Mouse (Mus musculus): Measurements from ENCODE around the gene Ttc26. TPM values are rescaled to one million over a fixed set of nuclear protein-coding genes. Genes with fewer than 3 reads are reported as not detected.
A peak's percentile ranks its signal among the peaks of the same experiment; 100 is the strongest.

Ttc26 gene
- 10.2 and 11.7 TPM in 2 replicates for polyA plus RNA-seq (2016; fragmentation: Nextera tagmentation; extraction: Ambion mirVana)

- peak within 1 kb of the TSS; percentile 43 for H3K9ac ChIP-seq
- WGBS = under 1% methylated on average over 26 of the region's 26 CpGs
- peak within 1 kb of the TSS; percentile 67 for H3K4me2 ChIP-seq (replicated peaks)
- peaks cover 6% of the 10 kb centered on the region for H3K4me1 ChIP-seq
- peak; percentile 92 for ATAC-seq (ENCODE audit: low FRiP score, low read depth)
- no peaks in the 10 kb centered on the region for H3K27me3 ChIP-seq (replicated peaks)
- H3K27ac ChIP-seq = no peak within 1 kb of the TSS
- H3K4me3 ChIP-seq = peak within 1 kb of the TSS; percentile 62
- H3K36me3 ChIP-seq = peaks cover 9% of the 10 kb centered on the region; the same call in 1 of the 2 replicates
- H3K9me3 ChIP-seq = no peaks in the 10 kb centered on the region
These were observed at the start of gene Ttc26 for GRCm38 (mm10) chr6:38381129-38381771. Gene Ttc26, plus strand, starts transcription at chr6:38381469.

- Histone ChIP-seq H3K9me3 (no peaks in the 10 kb centered on the region), H3K27ac (no peak overlapping the region), H3K27me3 (replicated peaks) (no peaks in the 10 kb centered on the region), H3K4me2 (replicated peaks) (no peak overlapping the region), H3K4me3 (no peak overlapping the region), H3K9ac (no peak overlapping the region), H3K4me1 (no peaks in the 10 kb centered on the region), H3K36me3 (no peaks in the 10 kb centered on the region)
- no peak for ATAC-seq (ENCODE audit: low FRiP score, low read depth)
- 77% methylated on average over 6 of the region's 6 CpGs for WGBS
These were observed 46.0 kb upstream of the Ttc26 start for GRCm38 (mm10) chr6:38335264-38335663.

- H3K4me3 ChIP-seq = no peak overlapping the region
- no peaks in the 10 kb centered on the region for H3K27me3 ChIP-seq (replicated peaks)
- no peak overlapping the region for H3K4me2 ChIP-seq (replicated peaks)
- ATAC-seq (ENCODE audit: low FRiP score, low read depth) = no peak
- no peaks in the 10 kb centered on the region for H3K4me1 ChIP-seq
- no peaks in the 10 kb centered on the region for H3K9me3 ChIP-seq
- 90% methylated on average over 4 of the region's 4 CpGs for WGBS
- no peaks in the 10 kb centered on the region for H3K36me3 ChIP-seq
- H3K9ac ChIP-seq = no peak overlapping the region
- H3K27ac ChIP-seq = no peak overlapping the region
These were observed 44.0 kb upstream of the Ttc26 start for GRCm38 (mm10) chr6:38337166-38337705.

- Histone ChIP-seq H3K27me3 (replicated peaks) (no peaks in the 10 kb centered on the region), H3K4me1 (no peaks in the 10 kb centered on the region), H3K4me3 (no peak overlapping the region), H3K27ac (no peak overlapping the region), H3K4me2 (replicated peaks) (no peak overlapping the region), H3K9ac (no peak overlapping the region), H3K9me3 (no peaks in the 10 kb centered on the region), H3K36me3 (no peaks in the 10 kb centered on the region)
- whole genome bisulfite sequencing = 88% methylated on average over 6 of the region's 6 CpGs
- ATAC-seq (ENCODE audit: low FRiP score, low read depth) = no peak
These were observed 43.3 kb upstream of the Ttc26 start for GRCm38 (mm10) chr6:38337951-38338350.

- H3K4me3 ChIP-seq = no peak overlapping the region
- no peaks in the 10 kb centered on the region for H3K4me1 ChIP-seq
- H3K9me3 ChIP-seq = no peaks in the 10 kb centered on the region
- H3K9ac ChIP-seq = no peak overlapping the region
- no peaks in the 10 kb centered on the region for H3K36me3 ChIP-seq
- H3K4me2 ChIP-seq (replicated peaks) = no peak overlapping the region
- 72% methylated on average over 2 of the region's 2 CpGs for WGBS
- no peak overlapping the region for H3K27ac ChIP-seq
- no peaks in the 10 kb centered on the region for H3K27me3 ChIP-seq (replicated peaks)
- ATAC-seq (ENCODE audit: low FRiP score, low read depth) = no peak
These were observed 42.2 kb upstream of the Ttc26 start for GRCm38 (mm10) chr6:38339078-38339477.

- Histone ChIP-seq H3K27ac (no peak overlapping the region), H3K9ac (no peak overlapping the region), H3K36me3 (no peaks in the 10 kb centered on the region), H3K4me1 (no peaks in the 10 kb centered on the region), H3K4me2 (replicated peaks) (no peak overlapping the region), H3K27me3 (replicated peaks) (no peaks in the 10 kb centered on the region), H3K9me3 (no peaks in the 10 kb centered on the region), H3K4me3 (no peak overlapping the region)
- ATAC-seq (ENCODE audit: low FRiP score, low read depth) = no peak
- WGBS = 79% methylated on average over 11 of the region's 11 CpGs
These were observed 39.3 kb upstream of the Ttc26 start for GRCm38 (mm10) chr6:38341751-38342665.

- WGBS = 81% methylated on average over 8 of the region's 8 CpGs
- no peak overlapping the region for H3K9ac ChIP-seq
These were observed 38.6 kb upstream of the Ttc26 start for GRCm38 (mm10) chr6:38342666-38342992.

GRCm38 (mm10) chr6:38343581-38343980 is 37.7 kb upstream of the Ttc26 start:
- WGBS = 53% methylated on average over 3 of the region's 3 CpGs
- H3K27me3 ChIP-seq (replicated peaks) = no peaks in the 10 kb centered on the region

More at GRCm38 (mm10) chr6:38342666-38342992, 38.6 kb upstream of the Ttc26 start:
- Histone ChIP-seq H3K4me1 (no peaks in the 10 kb centered on the region), H3K4me3 (no peak overlapping the region), H3K27ac (no peak overlapping the region), H3K4me2 (replicated peaks) (no peak overlapping the region), H3K36me3 (no peaks in the 10 kb centered on the region), H3K9me3 (no peaks in the 10 kb centered on the region), H3K27me3 (replicated peaks) (no peaks in the 10 kb centered on the region)
- no peak for ATAC-seq (ENCODE audit: low FRiP score, low read depth)

GRCm38 (mm10) chr6:38344006-38344670 is 37.1 kb upstream of the Ttc26 start:
- Histone ChIP-seq H3K9me3 (no peaks in the 10 kb centered on the region), H3K4me2 (replicated peaks) (no peak overlapping the region), H3K27ac (no peak overlapping the region), H3K9ac (no peak overlapping the region), H3K4me3 (no peak overlapping the region), H3K36me3 (no peaks in the 10 kb centered on the region), H3K27me3 (replicated peaks) (no peaks in the 10 kb centered on the region), H3K4me1 (no peaks in the 10 kb centered on the region)
- 83% methylated on average over 7 of the region's 7 CpGs for WGBS
- no peak for ATAC-seq (ENCODE audit: low FRiP score, low read depth)

More at GRCm38 (mm10) chr6:38343581-38343980, 37.7 kb upstream of the Ttc26 start:
- Histone ChIP-seq H3K4me1 (no peaks in the 10 kb centered on the region), H3K4me3 (no peak overlapping the region), H3K27ac (no peak overlapping the region), H3K4me2 (replicated peaks) (no peak overlapping the region), H3K9me3 (no peaks in the 10 kb centered on the region), H3K36me3 (no peaks in the 10 kb centered on the region), H3K9ac (no peak overlapping the region)
- no peak for ATAC-seq (ENCODE audit: low FRiP score, low read depth)

GRCm38 (mm10) chr6:38345796-38346195 is 35.5 kb upstream of the Ttc26 start:
- Histone ChIP-seq H3K4me2 (replicated peaks) (no peak overlapping the region), H3K36me3 (no peaks in the 10 kb centered on the region), H3K4me3 (no peak overlapping the region), H3K27me3 (replicated peaks) (0 out of 2 replicates have a peak, but pooled peaks cover 5% of the 10 kb centered on the region), H3K9ac (no peak overlapping the region), H3K4me1 (no peaks in the 10 kb centered on the region), H3K27ac (no peak overlapping the region), H3K9me3 (no peaks in the 10 kb centered on the region)
- no peak for ATAC-seq (ENCODE audit: low FRiP score, low read depth)
- 65% methylated on average over 7 of the region's 7 CpGs for WGBS

GRCm38 (mm10) chr6:38347875-38348274 is 33.4 kb upstream of the Ttc26 start:
- H3K4me2 ChIP-seq (replicated peaks) = no peak overlapping the region
- H3K9me3 ChIP-seq = no peaks in the 10 kb centered on the region
- 86% methylated on average over 5 of the region's 5 CpGs for WGBS
- no peaks in the 10 kb centered on the region for H3K4me1 ChIP-seq
- H3K9ac ChIP-seq = no peak overlapping the region
- no peak overlapping the region for H3K27ac ChIP-seq
- H3K27me3 ChIP-seq (replicated peaks) = peaks cover 22% of the 10 kb centered on the region
- H3K4me3 ChIP-seq = no peak overlapping the region
- H3K36me3 ChIP-seq = no peaks in the 10 kb centered on the region
- no peak for ATAC-seq (ENCODE audit: low FRiP score, low read depth)

Measured in neural tube, embryonic 12.5 days (tissue).